Mouse (Mus musculus) liver, adult 2 months (tissue): Measurements from ENCODE around the gene Cryz.

ENCODE experiments used
- CTCF ChIP-seq: fragments of 200-500 bp; IDR thresholded peaks from 2 replicates; pipeline ENCODE4 v1.5.1; 2011; ENCODE audit warnings: low read depth, low read length, control low read depth
- POLR2A ChIP-seq: fragments of 200-500 bp; IDR thresholded peaks from 2 replicates; pipeline ENCODE4 v1.6.1; 2011; ENCODE audit warnings: low read length, control low read depth; ENCODE audit not compliant: insufficient read depth; ENCODE audit errors: extremely low read depth

GRCm38 (mm10) chr3:154604871-154605270 lies 8.4 kb downstream of the Cryz start:
- TF ChIP-seq CTCF, result no peak
- TF ChIP-seq POLR2A, result no peak
